Mouse (Mus musculus) C2C12 (cell line): Measurements from ENCODE around the gene Pitpna.

Source experiments
- CEBPB ChIP-seq: IDR thresholded peaks from one replicate; pipeline ENCODE4 v1.6.1; 2011; ENCODE audit warnings: low read depth, mild to moderate bottlenecking, control low read depth, moderate library complexity
- CTCF ChIP-seq: IDR thresholded peaks from one replicate; pipeline ENCODE4 v1.5.1; 2011; ENCODE audit not compliant: control insufficient read depth, insufficient read depth, insufficient read length
- FOSL1 ChIP-seq: IDR thresholded peaks from one replicate; pipeline ENCODE4 v1.8.0; 2011; ENCODE audit warnings: mild to moderate bottlenecking, low read length; ENCODE audit not compliant: poor library complexity, insufficient read depth, severe bottlenecking
- MAX ChIP-seq: IDR thresholded peaks from one replicate; pipeline ENCODE4 v1.6.1; 2011; ENCODE audit warnings: mild to moderate bottlenecking, control low read depth
- MYOD1 ChIP-seq: IDR thresholded peaks from one replicate; pipeline ENCODE4 v1.6.1; 2011; ENCODE audit warnings: low read depth; ENCODE audit not compliant: control insufficient read depth, insufficient read length
- MYOG ChIP-seq: IDR thresholded peaks from one replicate; pipeline ENCODE4 v1.6.1; 2011; ENCODE audit not compliant: control insufficient read depth, insufficient read length; ENCODE audit errors: extremely low read depth
- USF1 ChIP-seq: IDR thresholded peaks from one replicate; pipeline ENCODE4 v1.6.1; 2011; ENCODE audit warnings: low read depth, mild to moderate bottlenecking, control low read depth, moderate library complexity

- TF ChIP-seq MAX (no peak), CEBPB (no peak), MYOG (no peak), CTCF (no peak), USF1 (no peak), FOSL1 (no peak), MYOD1 (no peak)
Measured at GRCm38 (mm10) chr11:75631561-75632225, 43.8 kb downstream of the Pitpna start.
